Mouse (Mus musculus) hindlimb bud, embryonic 11.5 days (tissue): Measurements from ENCODE around the gene Pogz.
"Not testable (repeated sequence)": the region's sequence is repeated elsewhere in the genome, so short reads cannot be mapped to it uniquely, and the experiment has no call there.

Experiments used
- DNase-seq: peaks from one replicate; pipeline ENCODE4 v3.0.0-alpha.2; 2012; ENCODE audit warnings: low read depth, low spot score; ENCODE audit errors: extremely low spot score

Gene Pogz

GRCm38 (mm10) chr3:94832100-94832499 lies 5.3 kb upstream of the Pogz start:
- no peak for DNase-seq

GRCm38 (mm10) chr3:94832701-94833100 lies 4.7 kb upstream of the Pogz start:
- no peak for DNase-seq

GRCm38 (mm10) chr3:94833358-94833757 lies 4.0 kb upstream of the Pogz start:
- no peak for DNase-seq

- no peak for DNase-seq
These were observed 2.0 kb upstream of the Pogz start for GRCm38 (mm10) chr3:94835396-94835795.

- DNase-seq, result peak; percentile 28
These were observed 661 bp downstream of the Pogz start for GRCm38 (mm10) chr3:94837959-94838496.

GRCm38 (mm10) chr3:94838631-94839030 lies 1.3 kb downstream of the Pogz start:
- DNase-seq, result no peak

- DNase-seq, result no peak
These were observed 1.7 kb downstream of the Pogz start for GRCm38 (mm10) chr3:94839101-94839500.

GRCm38 (mm10) chr3:94847382-94847781 lies 10.0 kb downstream of the Pogz start:
- DNase-seq, result no peak

GRCm38 (mm10) chr3:94849338-94849737 lies 12.0 kb downstream of the Pogz start:
- DNase-seq, result no peak

- DNase-seq, result no peak
These were observed 14.4 kb downstream of the Pogz start for GRCm38 (mm10) chr3:94851731-94852130.

- DNase-seq, result no peak
These were observed 14.8 kb downstream of the Pogz start for GRCm38 (mm10) chr3:94852215-94852614.

- no peak for DNase-seq
These were observed 22.1 kb downstream of the Pogz start for GRCm38 (mm10) chr3:94859471-94859870.

- no peak for DNase-seq
These were observed 31.6 kb downstream of the Pogz start for GRCm38 (mm10) chr3:94869011-94869410.

- no peak for DNase-seq
These were observed 41.3 kb downstream of the Pogz start for GRCm38 (mm10) chr3:94878618-94879017.

GRCm38 (mm10) chr3:94881840-94882239 lies 44.5 kb downstream of the Pogz start:
- no peak for DNase-seq

GRCm38 (mm10) chr3:94882579-94882978 lies 45.2 kb downstream of the Pogz start:
- DNase-seq, result no peak

GRCm38 (mm10) chr3:94886316-94887224 lies 49.2 kb downstream of the Pogz start, which contains the start of gene Psmb4:
Gene Psmb4, minus strand, starts transcription at chr3:94886961.
- DNase-seq, result peak; percentile 76

GRCm38 (mm10) chr3:94888595-94888994 lies 51.2 kb downstream of the Pogz start:
- DNase-seq, result no peak

GRCm38 (mm10) chr3:94894076-94894475 lies 56.7 kb downstream of the Pogz start:
- DNase-seq, result no peak

- peak; percentile 50 for DNase-seq
These were observed 65.4 kb downstream of the Pogz start for GRCm38 (mm10) chr3:94902747-94903146.

GRCm38 (mm10) chr3:94904759-94905158 lies 67.4 kb downstream of the Pogz start:
- not testable (repeated sequence) for DNase-seq

- DNase-seq, result no peak
These were observed 69.1 kb downstream of the Pogz start for GRCm38 (mm10) chr3:94906482-94906881.
